Mouse (Mus musculus) left cerebral cortex, postnatal 36 days (tissue): ENCODE measurements at regions not wholly inside any gene's neighbourhood (a gene's known extent, or its start where the extent isn't known, plus 50 kb on each side); places are given as distances from the start of the nearest gene placed in this dataset.
A peak's percentile ranks its signal among the peaks of the same experiment; 100 is the strongest.

Experiments used
- DNase-seq, 2 experiments: peaks; one replicate each; pipeline ENCODE4 v3.0.0; 2021 to 2022; ENCODE audit warnings: low spot score in 2 of 2, mixed read lengths in 1 of 2
- intact Hi-C: fragments of 180-260 bp; cut with DNase I; formaldehyde crosslinking; loops from one replicate; pipeline ENCODE4 v1.15.1; 2025

- intact Hi-C loops: no loop called here
- no peak for DNase-seq
Observed at GRCm38 (mm10) chr2:33989555-33990370, 102.0 kb upstream of the Mvb12b start.

GRCm38 (mm10) chr2:33986420-33986819 lies 98.7 kb upstream of the Mvb12b start:
- DNase-seq: no peak
- intact Hi-C loops: no loop called here

- DNase-seq: no peak
- intact Hi-C loops: no loop called here
Observed at GRCm38 (mm10) chr2:33985316-33985715, 97.6 kb upstream of the Mvb12b start.

GRCm38 (mm10) chr2:33983112-33983748 lies 95.5 kb upstream of the Mvb12b start:
- intact Hi-C loops: no loop called here
- no peak for DNase-seq

- intact Hi-C loops: no loop called here
- DNase-seq: no peak
Observed at GRCm38 (mm10) chr2:33981936-33982335, 94.2 kb upstream of the Mvb12b start.

GRCm38 (mm10) chr2:33981321-33981720 lies 93.6 kb upstream of the Mvb12b start:
- DNase-seq: no peak
- intact Hi-C loops: no loop called here

GRCm38 (mm10) chr2:33980884-33981283 lies 93.1 kb upstream of the Mvb12b start:
- intact Hi-C loops: no loop called here
- DNase-seq: no peak

GRCm38 (mm10) chr2:33979276-33979675 lies 91.5 kb upstream of the Mvb12b start:
- intact Hi-C loops: loop anchor here (10.0 kb wide), 1 partner anchor 546 kb away; no protein-coding TSS in a partner anchor
- DNase-seq: peak in 1 of 2 experiments; percentile 1

GRCm38 (mm10) chr2:33978550-33978949 lies 90.8 kb upstream of the Mvb12b start:
- DNase-seq: no peak
- intact Hi-C loops: loop anchor here (10.0 kb wide), 1 partner anchor 546 kb away; no protein-coding TSS in a partner anchor

GRCm38 (mm10) chr2:33977576-33978352 lies 90.0 kb upstream of the Mvb12b start:
- intact Hi-C loops: loop anchor here (10.0 kb wide), 1 partner anchor 547 kb away; no protein-coding TSS in a partner anchor
- no peak for DNase-seq

GRCm38 (mm10) chr2:33977151-33977550 lies 89.4 kb upstream of the Mvb12b start:
- DNase-seq: no peak
- intact Hi-C loops: loop anchor here (10.0 kb wide), 1 partner anchor 548 kb away; no protein-coding TSS in a partner anchor

GRCm38 (mm10) chr2:33976183-33976582 lies 88.4 kb upstream of the Mvb12b start:
- intact Hi-C loops: loop anchor here (10.0 kb wide), 1 partner anchor 549 kb away; no protein-coding TSS in a partner anchor
- DNase-seq: no peak

- intact Hi-C loops: loop anchor here (2.0 to 10.0 kb wide), 2 partner anchors 549 to 663 kb away; no protein-coding TSS in a partner anchor
- no peak for DNase-seq
Observed at GRCm38 (mm10) chr2:33975423-33976127, 87.8 kb upstream of the Mvb12b start.

GRCm38 (mm10) chr2:33974737-33975422 lies 87.1 kb upstream of the Mvb12b start:
- no peak for DNase-seq
- intact Hi-C loops: loop anchor here (2.0 to 10.0 kb wide), 3 partner anchors 153 to 664 kb away; no protein-coding TSS in a partner anchor

- DNase-seq: no peak
- intact Hi-C loops: loop anchor here (2.0 to 10.0 kb wide), 3 partner anchors 152 to 665 kb away; no protein-coding TSS in a partner anchor
Observed at GRCm38 (mm10) chr2:33974031-33974430, 86.3 kb upstream of the Mvb12b start.

- peak; percentile 80 for DNase-seq
- intact Hi-C loops: loop anchor here (5.0 to 10.0 kb wide), 2 partner anchors 151 to 551 kb away; no protein-coding TSS in a partner anchor
Observed at GRCm38 (mm10) chr2:33973213-33973834, 85.6 kb upstream of the Mvb12b start.

GRCm38 (mm10) chr2:33966984-33967421 lies 79.3 kb upstream of the Mvb12b start:
- no peak for DNase-seq
- intact Hi-C loops: no loop called here

- intact Hi-C loops: no loop called here
- no peak for DNase-seq
Observed at GRCm38 (mm10) chr2:33966389-33966983, 78.7 kb upstream of the Mvb12b start.
